Mouse (Mus musculus): ENCODE measurements at regions not wholly inside any gene's neighbourhood (a gene's known extent, or its start where the extent isn't known, plus 50 kb on each side); places are given as distances from the start of the nearest gene placed in this dataset.

GRCm38 (mm10) chr5:49909483-49909882 lies 149.3 kb downstream of the Adgra3 start:
- Histone ChIP-seq H3K4me2 (ENCODE audit: low read depth, low read length) (no peak overlapping the region), H3K27ac (replicated peaks; ENCODE audit: low read depth, low read length) (no peak overlapping the region), H3K4me3 (ENCODE audit: low read depth, low read length) (no peak overlapping the region), H3K27me3 (replicated peaks; ENCODE audit: control insufficient read depth, insufficient read depth, low read length) (no peaks in the 10 kb centered on the region), H3K4me1 (ENCODE audit: control insufficient read depth, insufficient read depth, low read length) (no peaks in the 10 kb centered on the region), H3K9me3 (ENCODE audit: control insufficient read depth, low read length) (no peaks in the 10 kb centered on the region), H3K9ac (ENCODE audit: low read depth, low read length) (no peak overlapping the region), H3K36me3 (ENCODE audit: control insufficient read depth, insufficient read depth, low read length) (no peaks in the 10 kb centered on the region)
- WGBS = 87% methylated on average over 1 of the region's 1 CpGs
- no peak for ATAC-seq (ENCODE audit: low read depth)
- no peak for DNase-seq (ENCODE audit: low spot score)

DNA sequence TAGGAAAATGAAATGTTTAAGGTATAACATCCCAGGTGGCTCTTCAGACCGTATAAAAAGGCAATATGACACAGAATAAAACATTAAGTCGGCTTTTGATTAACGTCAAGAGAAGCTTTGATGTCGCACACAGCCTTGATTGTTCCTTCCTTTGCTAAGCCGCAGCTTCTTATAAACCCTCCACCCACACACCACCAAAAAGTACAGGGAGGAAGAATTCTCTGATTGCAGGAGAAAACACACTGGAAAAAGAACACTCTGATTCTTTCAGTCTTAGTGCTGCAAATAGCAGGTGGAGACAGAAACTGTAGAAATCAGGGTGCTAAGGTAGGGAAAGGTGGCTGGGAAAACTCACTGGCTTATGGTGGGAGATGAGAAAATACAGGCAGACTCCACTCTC lies 162.7 kb downstream of the Adgra3 start:
- WGBS = 74% methylated on average over 5 of the region's 5 CpGs
- Histone ChIP-seq H3K4me3 (ENCODE audit: low read depth, low read length) (no peak overlapping the region), H3K9me3 (ENCODE audit: control insufficient read depth, low read length) (no peaks in the 10 kb centered on the region), H3K4me2 (ENCODE audit: low read depth, low read length) (no peak overlapping the region), H3K9ac (ENCODE audit: low read depth, low read length) (no peak overlapping the region), H3K27ac (replicated peaks; ENCODE audit: low read depth, low read length) (no peak overlapping the region), H3K36me3 (ENCODE audit: control insufficient read depth, insufficient read depth, low read length) (no peaks in the 10 kb centered on the region), H3K27me3 (replicated peaks; ENCODE audit: control insufficient read depth, insufficient read depth, low read length) (no peaks in the 10 kb centered on the region), H3K4me1 (ENCODE audit: control insufficient read depth, insufficient read depth, low read length) (no peaks in the 10 kb centered on the region)
- no peak for DNase-seq (ENCODE audit: low spot score)
- no peak for ATAC-seq (ENCODE audit: low read depth)

GRCm38 (mm10) chr5:49880383-49880782 lies 178.4 kb downstream of the Adgra3 start:
- DNase-seq (ENCODE audit: low spot score) (no peak), ATAC-seq (ENCODE audit: low read depth) (no peak)
- H3K27ac ChIP-seq (replicated peaks; ENCODE audit: low read depth, low read length) = no peak overlapping the region
- no peak overlapping the region for H3K9ac ChIP-seq (ENCODE audit: low read depth, low read length)
- no peak overlapping the region for H3K4me2 ChIP-seq (ENCODE audit: low read depth, low read length)
- no peaks in the 10 kb centered on the region for H3K27me3 ChIP-seq (replicated peaks; ENCODE audit: control insufficient read depth, insufficient read depth, low read length)
- H3K9me3 ChIP-seq (ENCODE audit: control insufficient read depth, low read length) = no peaks in the 10 kb centered on the region
- H3K36me3 ChIP-seq (ENCODE audit: control insufficient read depth, insufficient read depth, low read length) = no peaks in the 10 kb centered on the region
- no peak overlapping the region for H3K4me3 ChIP-seq (ENCODE audit: low read depth, low read length)
- H3K4me1 ChIP-seq (ENCODE audit: control insufficient read depth, insufficient read depth, low read length) = no peaks in the 10 kb centered on the region
- WGBS = 45% methylated on average over 2 of the region's 2 CpGs

GRCm38 (mm10) chr5:49876240-49876639 lies 182.6 kb downstream of the Adgra3 start:
- Histone ChIP-seq H3K4me2 (ENCODE audit: low read depth, low read length) (no peak overlapping the region), H3K27me3 (replicated peaks; ENCODE audit: control insufficient read depth, insufficient read depth, low read length) (no peaks in the 10 kb centered on the region), H3K4me3 (ENCODE audit: low read depth, low read length) (no peak overlapping the region), H3K36me3 (ENCODE audit: control insufficient read depth, insufficient read depth, low read length) (no peaks in the 10 kb centered on the region), H3K27ac (replicated peaks; ENCODE audit: low read depth, low read length) (no peak overlapping the region), H3K9me3 (ENCODE audit: control insufficient read depth, low read length) (no peaks in the 10 kb centered on the region), H3K4me1 (ENCODE audit: control insufficient read depth, insufficient read depth, low read length) (no peaks in the 10 kb centered on the region), H3K9ac (ENCODE audit: low read depth, low read length) (no peak overlapping the region)
- 21% methylated on average over 1 of the region's 1 CpGs for WGBS
- no peak for DNase-seq (ENCODE audit: low spot score)
- no peak for ATAC-seq (ENCODE audit: low read depth)

DNA sequence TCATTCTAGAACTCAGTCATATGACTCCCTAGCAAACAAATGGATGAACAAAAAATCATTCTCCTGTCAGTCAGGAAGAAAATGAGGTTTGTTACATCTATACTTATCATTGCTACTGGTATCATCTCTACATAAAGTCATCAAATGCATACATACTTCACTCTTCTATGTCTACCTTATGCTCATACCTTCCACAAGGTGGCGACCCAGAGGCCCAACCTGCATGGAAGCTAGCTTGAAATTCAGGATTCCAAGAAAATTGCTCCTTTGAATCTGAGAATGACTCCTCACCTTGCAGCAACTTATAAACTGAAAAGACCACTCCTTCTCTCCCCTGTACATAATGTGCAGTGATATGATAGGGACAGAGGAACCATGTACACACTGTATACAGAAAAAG lies 201.6 kb downstream of the Adgra3 start:
- peak; percentile 12 for DNase-seq (ENCODE audit: low spot score)

DNA sequence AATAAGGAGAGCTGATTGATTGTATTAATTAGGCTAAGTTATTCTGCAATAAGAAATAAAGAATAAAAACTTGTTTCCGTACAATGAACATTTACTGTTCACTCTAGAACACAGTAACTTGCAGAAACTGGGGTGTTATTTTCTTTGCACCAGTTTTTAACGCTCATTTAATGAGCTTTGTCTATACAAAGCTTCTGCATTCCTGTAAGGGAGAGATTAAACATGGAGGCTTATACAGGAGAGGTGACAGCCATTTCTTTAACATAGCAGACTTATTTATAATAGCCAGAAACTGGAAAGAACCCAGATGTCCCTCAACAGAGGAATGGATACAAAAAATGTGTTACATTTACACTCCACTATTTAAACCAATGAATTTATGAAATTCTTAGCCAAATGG lies 202.8 kb downstream of the Adgra3 start:
- Histone ChIP-seq H3K9ac (ENCODE audit: low read depth, low read length) (no peak overlapping the region), H3K27me3 (replicated peaks; ENCODE audit: control insufficient read depth, insufficient read depth, low read length) (no peaks in the 10 kb centered on the region), H3K4me2 (ENCODE audit: low read depth, low read length) (no peak overlapping the region), H3K36me3 (ENCODE audit: control insufficient read depth, insufficient read depth, low read length) (no peaks in the 10 kb centered on the region), H3K9me3 (ENCODE audit: control insufficient read depth, low read length) (no peaks in the 10 kb centered on the region), H3K4me1 (ENCODE audit: control insufficient read depth, insufficient read depth, low read length) (no peaks in the 10 kb centered on the region), H3K4me3 (ENCODE audit: low read depth, low read length) (no peak overlapping the region), H3K27ac (replicated peaks; ENCODE audit: low read depth, low read length) (no peak overlapping the region)
- WGBS = 83% methylated on average over 2 of the region's 2 CpGs
- DNase-seq (ENCODE audit: low spot score) (no peak), ATAC-seq (ENCODE audit: low read depth) (no peak)

More for the DNA sequence above, 201.6 kb downstream of the Adgra3 start:
- H3K4me1 ChIP-seq (ENCODE audit: control insufficient read depth, insufficient read depth, low read length) = no peaks in the 10 kb centered on the region
- H3K27ac ChIP-seq (replicated peaks; ENCODE audit: low read depth, low read length) = no peak overlapping the region
- H3K9me3 ChIP-seq (ENCODE audit: control insufficient read depth, low read length) = no peaks in the 10 kb centered on the region
- no peak overlapping the region for H3K9ac ChIP-seq (ENCODE audit: low read depth, low read length)
- ATAC-seq (ENCODE audit: low read depth) = no peak
- H3K4me2 ChIP-seq (ENCODE audit: low read depth, low read length) = no peak overlapping the region
- H3K36me3 ChIP-seq (ENCODE audit: control insufficient read depth, insufficient read depth, low read length) = no peaks in the 10 kb centered on the region
- no peak overlapping the region for H3K4me3 ChIP-seq (ENCODE audit: low read depth, low read length)
- H3K27me3 ChIP-seq (replicated peaks; ENCODE audit: control insufficient read depth, insufficient read depth, low read length) = no peaks in the 10 kb centered on the region
- WGBS = 37% methylated on average over 1 of the region's 1 CpGs

GRCm38 (mm10) chr5:49848680-49849079 lies 210.1 kb downstream of the Adgra3 start:
- Histone ChIP-seq H3K9me3 (ENCODE audit: control insufficient read depth, low read length) (no peaks in the 10 kb centered on the region), H3K4me2 (ENCODE audit: low read depth, low read length) (no peak overlapping the region), H3K36me3 (ENCODE audit: control insufficient read depth, insufficient read depth, low read length) (no peaks in the 10 kb centered on the region), H3K27ac (replicated peaks; ENCODE audit: low read depth, low read length) (no peak overlapping the region), H3K9ac (ENCODE audit: low read depth, low read length) (no peak overlapping the region), H3K4me3 (ENCODE audit: low read depth, low read length) (no peak overlapping the region), H3K4me1 (ENCODE audit: control insufficient read depth, insufficient read depth, low read length) (no peaks in the 10 kb centered on the region), H3K27me3 (replicated peaks; ENCODE audit: control insufficient read depth, insufficient read depth, low read length) (no peaks in the 10 kb centered on the region)
- DNase-seq (ENCODE audit: low spot score) = no peak
- WGBS = 46% methylated on average over 5 of the region's 5 CpGs
- ATAC-seq (ENCODE audit: low read depth) = no peak

DNA sequence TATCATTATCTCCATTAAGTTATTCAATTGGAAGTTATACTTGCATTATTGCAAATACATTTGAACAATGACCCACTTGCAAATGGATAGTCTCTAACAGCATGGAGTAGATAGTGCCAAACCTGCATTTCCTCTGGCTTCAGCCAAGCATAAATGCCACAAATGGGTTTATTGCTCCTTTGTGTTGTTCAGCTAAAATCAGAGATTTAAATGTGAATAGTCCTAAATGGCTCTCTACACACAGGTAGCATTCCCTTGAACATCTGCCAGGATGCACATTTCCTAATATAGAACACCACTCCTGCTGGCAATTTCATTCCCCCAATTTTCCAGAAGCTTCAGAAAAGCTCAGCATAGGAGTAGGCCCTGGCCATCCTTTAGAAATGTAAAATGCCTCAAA lies 210.6 kb downstream of the Adgra3 start:
- ATAC-seq (ENCODE audit: low read depth) (no peak), DNase-seq (ENCODE audit: low spot score) (no peak)
- Histone ChIP-seq H3K9ac (ENCODE audit: low read depth, low read length) (no peak overlapping the region), H3K9me3 (ENCODE audit: control insufficient read depth, low read length) (no peaks in the 10 kb centered on the region), H3K27ac (replicated peaks; ENCODE audit: low read depth, low read length) (no peak overlapping the region), H3K36me3 (ENCODE audit: control insufficient read depth, insufficient read depth, low read length) (no peaks in the 10 kb centered on the region), H3K4me2 (ENCODE audit: low read depth, low read length) (no peak overlapping the region), H3K4me3 (ENCODE audit: low read depth, low read length) (no peak overlapping the region), H3K27me3 (replicated peaks; ENCODE audit: control insufficient read depth, insufficient read depth, low read length) (no peaks in the 10 kb centered on the region), H3K4me1 (ENCODE audit: control insufficient read depth, insufficient read depth, low read length) (no peaks in the 10 kb centered on the region)

DNA sequence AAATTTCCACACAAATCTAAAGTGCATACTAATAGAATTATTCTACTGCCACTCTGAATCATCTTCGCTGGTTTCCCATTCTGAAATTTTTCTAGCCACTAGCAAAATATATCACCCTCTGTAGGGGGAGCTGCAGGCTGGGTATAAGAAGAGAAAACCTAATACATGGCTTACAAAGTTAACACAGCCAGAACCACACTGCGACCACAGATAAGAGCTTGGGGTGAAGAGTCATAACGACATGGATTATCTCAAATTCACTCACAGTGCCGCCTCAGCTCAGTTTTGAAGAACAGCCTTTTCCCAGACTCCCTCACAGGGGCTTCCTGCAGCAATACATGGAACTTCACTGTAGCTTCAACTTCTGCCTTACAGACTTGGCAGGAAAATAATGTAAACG lies 240.0 kb downstream of the Adgra3 start:
- Histone ChIP-seq H3K9me3 (ENCODE audit: control insufficient read depth, low read length) (no peaks in the 10 kb centered on the region), H3K4me2 (ENCODE audit: low read depth, low read length) (no peak overlapping the region), H3K27ac (replicated peaks; ENCODE audit: low read depth, low read length) (no peak overlapping the region), H3K36me3 (ENCODE audit: control insufficient read depth, insufficient read depth, low read length) (no peaks in the 10 kb centered on the region), H3K27me3 (replicated peaks; ENCODE audit: control insufficient read depth, insufficient read depth, low read length) (no peaks in the 10 kb centered on the region), H3K9ac (ENCODE audit: low read depth, low read length) (no peak overlapping the region), H3K4me1 (ENCODE audit: control insufficient read depth, insufficient read depth, low read length) (no peaks in the 10 kb centered on the region), H3K4me3 (ENCODE audit: low read depth, low read length) (no peak overlapping the region)
- DNase-seq (ENCODE audit: low spot score) (no peak), ATAC-seq (ENCODE audit: low read depth) (no peak)
- 82% methylated on average over 5 of the region's 5 CpGs for WGBS
